Mouse (Mus musculus) lung, embryonic 14.5 days (tissue): ENCODE measurements at regions not wholly inside any gene's neighbourhood (a gene's known extent, or its start where the extent isn't known, plus 50 kb on each side); places are given as distances from the start of the nearest gene placed in this dataset.
A peak's percentile ranks its signal among the peaks of the same experiment; 100 is the strongest.
"Not testable (repeated sequence)": the region's sequence is repeated elsewhere in the genome, so short reads cannot be mapped to it uniquely, and the experiment has no call there.

Experiments
- ATAC-seq: fragments of 200-750 bp; cut with Nextera tagmentation; 2 replicates; pipeline ENCODE4 v1.8.0; 2017; ENCODE audit warnings: mild to moderate bottlenecking, moderate TSS enrichment, moderate library complexity; ENCODE audit not compliant: insufficient read depth
- DNase-seq: peaks from one replicate; pipeline ENCODE4 v3.0.0-alpha.2; 2015
- H3K27ac ChIP-seq: fragments of 300-500 bp; sonication (generic); 2 replicates; pipeline ENCODE4 v1.5.1; 2014; ENCODE audit warnings: low read depth, mild to moderate bottlenecking, moderate library complexity
- H3K27me3 ChIP-seq: fragments of 300-500 bp; sonication (generic); 2 replicates; pipeline ENCODE4 v1.6.1; 2014; ENCODE audit warnings: low read length, control low read depth; ENCODE audit not compliant: insufficient read depth
- H3K36me3 ChIP-seq: fragments of 300-500 bp; sonication (generic); 2 replicates; pipeline ENCODE4 v1.6.1; 2014; ENCODE audit warnings: control low read depth; ENCODE audit not compliant: insufficient read depth
- H3K4me1 ChIP-seq: fragments of 300-500 bp; sonication (generic); 2 replicates; pipeline ENCODE4 v1.6.1; 2014; ENCODE audit warnings: antibody characterized with exemption, control low read depth; ENCODE audit not compliant: insufficient read depth
- H3K4me2 ChIP-seq: fragments of 300-500 bp; sonication (generic); 2 replicates; pipeline ENCODE4 v1.6.1; 2014; ENCODE audit warnings: mild to moderate bottlenecking
- H3K4me3 ChIP-seq: fragments of 300-500 bp; sonication (generic); 2 replicates; pipeline ENCODE4 v1.5.1; 2014; ENCODE audit warnings: low read depth, low read length
- H3K9ac ChIP-seq: fragments of 300-500 bp; sonication (generic); 2 replicates; pipeline ENCODE4 v1.6.1; 2014
- H3K9me3 ChIP-seq: fragments of 300-500 bp; sonication (generic); 2 replicates; pipeline ENCODE4 v1.6.1; 2016; ENCODE audit warnings: low read depth, low read length, control low read depth
- CTCF ChIP-seq: IDR thresholded peaks from 2 replicates; pipeline ENCODE4 v1.5.1; 2016; ENCODE audit warnings: antibody characterized with exemption, low read depth
- WGBS: fragments of 180-500 bp; shearing (Covaris S2); extraction: QIAGEN DNeasy Blood & Tissue Kit; methylation state at CpG from one replicate; pipeline ENCODE4 v1.1.7; 2014; 5-methylcytosine and 5-hydroxymethylcytosine counted together

DNA sequence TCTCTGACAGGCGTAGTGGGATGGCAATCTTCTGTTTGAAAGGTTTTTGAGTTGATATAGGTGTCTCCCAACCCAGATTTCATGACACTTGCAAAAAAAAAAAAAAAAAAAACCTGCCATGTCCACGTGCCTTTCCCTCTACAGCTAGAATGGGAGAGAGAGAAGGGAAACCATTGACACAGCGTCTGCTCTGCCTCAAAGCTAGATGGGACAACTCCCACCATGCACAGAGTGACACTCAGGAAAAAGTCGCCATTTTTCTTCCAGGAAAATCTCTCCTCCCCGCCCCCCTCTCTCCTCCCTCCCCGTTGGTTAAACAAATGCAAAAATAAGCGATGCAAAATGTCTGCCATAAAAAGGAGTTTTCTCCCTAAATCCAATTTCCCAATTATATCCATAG, 232.9 kb downstream of the Sorl1 start:
- H3K9me3 ChIP-seq, result no peaks in the 10 kb centered on the region
- ATAC-seq (peak; percentile 9; the same call in 1 of the 2 replicates), DNase-seq (no peak)
- H3K27me3 ChIP-seq, result no peaks in the 10 kb centered on the region
- H3K4me3 ChIP-seq, result no peak overlapping the region
- TF ChIP-seq CTCF, result no peak
- H3K36me3 ChIP-seq, result no peaks in the 10 kb centered on the region
- peak overlapping the region; percentile 61 for H3K4me2 ChIP-seq
- H3K27ac ChIP-seq, result peak overlapping the region; percentile 90
- no peak overlapping the region; the same call in 1 of the 2 replicates for H3K9ac ChIP-seq
- peaks cover 10% of the 10 kb centered on the region; the same call in 1 of the 2 replicates for H3K4me1 ChIP-seq
- WGBS, result 16% methylated on average over 7 of the region's 7 CpGs

DNA sequence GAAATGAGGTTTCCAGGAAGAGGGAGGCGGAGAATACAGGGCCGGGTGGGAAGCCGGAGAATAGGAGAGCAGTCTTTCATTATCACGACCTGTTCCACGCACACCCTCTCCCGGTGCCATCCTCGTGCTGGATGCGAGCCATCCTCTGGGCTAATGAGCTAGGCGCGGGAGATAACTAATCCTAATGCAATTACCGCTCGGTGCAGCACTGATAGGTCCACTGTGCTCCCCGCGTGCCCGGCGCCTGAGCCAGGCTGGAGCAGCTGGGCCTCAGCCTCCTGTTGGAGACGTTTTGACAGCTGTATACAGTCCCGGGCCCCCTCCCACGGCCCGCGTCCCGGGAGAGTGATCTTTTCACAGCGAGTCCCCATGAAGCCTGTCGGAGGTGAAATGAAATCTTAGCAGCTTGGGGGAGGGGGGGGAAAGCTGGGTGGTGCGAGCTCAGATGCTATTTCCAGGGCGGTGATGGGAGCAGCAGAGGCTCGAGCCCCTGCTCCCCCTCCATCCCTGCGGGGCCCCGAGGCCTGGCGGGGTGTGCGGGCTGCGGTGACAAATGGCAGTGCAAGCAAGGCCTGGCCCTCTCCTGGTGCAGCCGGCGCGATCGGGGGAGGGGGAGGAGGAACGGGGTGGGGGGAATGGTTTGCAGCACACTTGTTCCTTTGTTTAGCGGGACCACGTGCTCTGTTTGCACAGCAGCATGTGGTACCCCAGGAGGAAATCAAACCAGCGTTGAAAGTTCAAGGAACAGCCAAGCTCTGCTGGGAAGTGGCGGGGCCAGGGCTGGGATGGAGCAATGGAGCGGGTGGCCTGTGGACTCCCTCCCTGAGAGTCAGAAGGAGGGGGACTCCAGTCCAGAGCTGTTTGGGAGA, 233.6 kb downstream of the Sorl1 start:
- peak overlapping the region; percentile 28 for H3K4me3 ChIP-seq
- 1% methylated on average over 42 of the region's 42 CpGs for WGBS
- H3K4me2 ChIP-seq, result peak overlapping the region; percentile 61
- H3K9ac ChIP-seq, result peak overlapping the region; percentile 49
- no peaks in the 10 kb centered on the region for H3K27me3 ChIP-seq
- H3K9me3 ChIP-seq, result no peaks in the 10 kb centered on the region
- ATAC-seq (peak; percentile 92), DNase-seq (peak; percentile 88)
- peak overlapping the region; percentile 90 for H3K27ac ChIP-seq
- H3K4me1 ChIP-seq, result peaks cover 10% of the 10 kb centered on the region; the same call in 1 of the 2 replicates
- H3K36me3 ChIP-seq, result no peaks in the 10 kb centered on the region
- TF ChIP-seq CTCF, result no peak

DNA sequence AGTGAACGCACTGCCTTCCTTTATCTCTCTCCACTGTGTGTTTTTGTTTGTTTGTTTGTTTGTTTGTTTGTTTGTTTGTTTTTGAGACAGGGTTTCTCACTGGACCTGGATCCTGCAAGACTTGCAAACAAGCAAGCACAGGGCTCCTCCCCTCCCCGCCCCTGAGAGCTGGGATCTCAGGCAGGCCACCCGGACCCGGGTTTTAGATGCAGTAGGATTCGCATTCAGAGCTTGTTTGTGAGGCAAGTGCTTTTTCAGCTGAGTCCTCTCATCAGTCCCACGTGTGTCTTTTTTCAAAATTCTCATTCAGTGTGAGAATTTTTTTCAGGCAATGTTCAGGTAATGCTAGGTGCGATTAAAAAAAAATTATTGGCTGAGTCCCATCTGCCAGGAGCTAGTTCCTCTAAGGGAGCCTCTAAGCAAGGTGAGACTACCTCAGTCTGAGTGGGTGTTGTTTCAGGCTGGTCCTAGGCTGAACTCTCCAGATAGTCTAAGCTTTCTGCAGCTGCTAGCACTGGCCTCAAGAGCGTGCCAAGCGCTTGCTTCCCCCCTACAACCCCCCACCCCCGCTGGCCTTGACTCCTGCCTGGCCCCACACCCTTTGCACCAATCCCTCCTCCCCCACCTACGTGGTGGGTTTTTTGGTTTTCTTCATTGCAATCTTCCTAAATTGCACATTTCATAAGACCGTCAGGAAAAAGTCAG, 234.4 kb downstream of the Sorl1 start:
- DNase-seq (peak; percentile 74), ATAC-seq (peak; percentile 46)
- no peaks in the 10 kb centered on the region for H3K27me3 ChIP-seq
- H3K27ac ChIP-seq, result peak overlapping the region; percentile 90
- 28% methylated on average over 12 of the region's 12 CpGs for WGBS
- H3K36me3 ChIP-seq, result no peaks in the 10 kb centered on the region
- H3K9me3 ChIP-seq, result no peaks in the 10 kb centered on the region
- H3K4me1 ChIP-seq, result peaks cover 10% of the 10 kb centered on the region; the same call in 1 of the 2 replicates
- peak overlapping the region; percentile 28 for H3K4me3 ChIP-seq
- peak overlapping the region; percentile 49 for H3K9ac ChIP-seq
- no peak for TF ChIP-seq CTCF
- H3K4me2 ChIP-seq, result peak overlapping the region; percentile 61

- no peak for TF ChIP-seq CTCF
- peaks cover 10% of the 10 kb centered on the region; the same call in 1 of the 2 replicates for H3K4me1 ChIP-seq
- no peak for ATAC-seq
- DNase-seq, result peak; percentile 51
- H3K4me3 ChIP-seq, result no peak overlapping the region
- H3K27ac ChIP-seq, result no peak overlapping the region
- no peak overlapping the region for H3K4me2 ChIP-seq
- no peak overlapping the region for H3K9ac ChIP-seq
- H3K27me3 ChIP-seq, result no peaks in the 10 kb centered on the region
- no peaks in the 10 kb centered on the region for H3K36me3 ChIP-seq
- WGBS, result 64% methylated on average over 3 of the region's 3 CpGs
- H3K9me3 ChIP-seq, result no peaks in the 10 kb centered on the region
Measured at GRCm38 (mm10) chr9:41888616-41889150, 235.4 kb downstream of the Sorl1 start.

DNA sequence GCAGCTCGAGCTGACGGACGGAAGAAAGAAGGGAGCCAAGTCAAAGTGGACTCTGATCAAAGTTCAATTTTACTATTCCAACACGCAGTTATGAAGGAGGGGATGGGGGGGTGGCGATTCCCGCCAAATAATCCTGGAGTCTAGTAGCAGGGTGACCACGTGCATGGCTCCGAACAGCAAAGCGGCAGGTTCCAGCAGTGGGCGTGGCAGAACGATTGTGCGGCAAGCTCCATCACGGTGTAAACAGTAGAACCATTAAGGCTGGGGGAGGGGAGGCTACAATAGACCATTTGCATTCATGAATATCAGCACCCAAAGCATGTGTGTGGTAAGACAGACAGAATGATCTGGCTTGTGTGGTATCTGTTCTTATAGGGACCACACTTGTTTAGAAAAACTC, 237.6 kb downstream of the Sorl1 start:
- not testable (repeated sequence) for ATAC-seq, H3K4me2 ChIP-seq, H3K36me3 ChIP-seq, H3K9me3 ChIP-seq, H3K27ac ChIP-seq, H3K9ac ChIP-seq, DNase-seq, H3K27me3 ChIP-seq, H3K4me3 ChIP-seq
- peaks cover 10% of the 10 kb centered on the region; the same call in 1 of the 2 replicates for H3K4me1 ChIP-seq
- 87% methylated on average over 13 of the region's 13 CpGs for WGBS

GRCm38 (mm10) chr9:41880457-41880856, 243.6 kb downstream of the Sorl1 start:
- DNase-seq (no peak), ATAC-seq (no peak)
- no peaks in the 10 kb centered on the region for H3K27me3 ChIP-seq
- H3K4me3 ChIP-seq, result no peak overlapping the region
- H3K27ac ChIP-seq, result no peak overlapping the region
- no peak overlapping the region for H3K4me2 ChIP-seq
- H3K36me3 ChIP-seq, result no peaks in the 10 kb centered on the region
- WGBS, result 83% methylated on average over 3 of the region's 3 CpGs
- H3K4me1 ChIP-seq, result peaks cover 15% of the 10 kb centered on the region
- no peak overlapping the region for H3K9ac ChIP-seq
- no peak for TF ChIP-seq CTCF
- no peaks in the 10 kb centered on the region for H3K9me3 ChIP-seq

DNA sequence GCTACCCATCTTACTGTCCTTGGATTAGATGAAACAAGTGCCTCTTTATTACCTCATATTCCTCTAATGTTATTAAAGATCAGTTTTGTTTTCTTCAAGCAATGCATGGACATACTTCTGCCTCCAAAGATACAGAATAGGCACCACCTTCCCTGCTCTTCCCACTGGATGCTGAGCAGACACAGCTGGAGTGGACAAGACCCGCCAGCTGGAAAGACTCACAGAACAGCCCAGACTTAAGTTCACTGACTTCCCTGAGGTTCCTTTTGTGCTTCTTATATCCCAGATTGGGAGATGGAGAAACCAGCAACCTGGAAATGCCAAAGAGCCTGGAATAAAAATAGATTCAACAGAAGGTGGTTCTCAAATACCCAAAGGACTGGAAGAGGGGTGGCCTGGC, 245.0 kb downstream of the Sorl1 start:
- H3K9ac ChIP-seq, result no peak overlapping the region
- no peak overlapping the region for H3K4me3 ChIP-seq
- H3K9me3 ChIP-seq, result no peaks in the 10 kb centered on the region
- no peaks in the 10 kb centered on the region for H3K36me3 ChIP-seq
- TF ChIP-seq CTCF, result no peak
- DNase-seq (peak; percentile 95), ATAC-seq (peak; percentile 90)
- no peak overlapping the region for H3K4me2 ChIP-seq
- 39% methylated on average over 1 of the region's 1 CpGs for WGBS
- H3K4me1 ChIP-seq, result peaks cover 15% of the 10 kb centered on the region
- no peaks in the 10 kb centered on the region for H3K27me3 ChIP-seq
- H3K27ac ChIP-seq, result peak overlapping the region; percentile 26; the same call in 1 of the 2 replicates
